Mouse (Mus musculus): ENCODE measurements around the gene Arl6.

GRCm38 (mm10) chr16:59567721-59568381 lies 71.3 kb downstream of the Arl6 start:
- TF ChIP-seq CTCF (IDR thresholded peaks at IDR 0.05; ENCODE audit: borderline replicate concordance, extremely low read depth, insufficient read depth, insufficient read length), result no peak
- TF ChIP-seq POLR2A (IDR thresholded peaks at IDR 0.05; ENCODE audit: borderline replicate concordance, extremely low read depth, insufficient read depth, insufficient read length, poor library complexity, severe bottlenecking), result no peak

Data from brain, embryonic 14.5 days (tissue).